Mouse (Mus musculus): ENCODE data around the gene Wt1.

The Wt1 gene

GRCm38 (mm10) chr2:105126691-105127530, 582 bp downstream of the Wt1 start:
- DNase-seq (ENCODE audit: low spot score in 2 of 2), result no peak

GRCm38 (mm10) chr2:105127531-105128480, 1.5 kb downstream of the Wt1 start:
- no peak for DNase-seq (ENCODE audit: low spot score in 2 of 2)

GRCm38 (mm10) chr2:105128564-105128963, 2.2 kb downstream of the Wt1 start:
- no peak for DNase-seq (ENCODE audit: low spot score in 2 of 2)

GRCm38 (mm10) chr2:105130351-105131060, 4.2 kb downstream of the Wt1 start:
- no peak for DNase-seq (ENCODE audit: low spot score in 2 of 2)

GRCm38 (mm10) chr2:105131061-105131810, 4.9 kb downstream of the Wt1 start:
- DNase-seq (ENCODE audit: low spot score in 2 of 2), result no peak

GRCm38 (mm10) chr2:105131811-105132100, 5.4 kb downstream of the Wt1 start:
- DNase-seq (ENCODE audit: low spot score in 2 of 2), result no peak

GRCm38 (mm10) chr2:105132300-105132699, 6.0 kb downstream of the Wt1 start:
- DNase-seq (ENCODE audit: low spot score in 2 of 2), result no peak

- DNase-seq (ENCODE audit: low spot score in 2 of 2), result no peak
Measured at GRCm38 (mm10) chr2:105132933-105133795, 6.8 kb downstream of the Wt1 start.

GRCm38 (mm10) chr2:105134296-105134695, 8.0 kb downstream of the Wt1 start:
- DNase-seq (ENCODE audit: low spot score in 2 of 2), result no peak

- DNase-seq (ENCODE audit: low spot score in 2 of 2), result no peak
Measured at GRCm38 (mm10) chr2:105139471-105139870, 13.1 kb downstream of the Wt1 start.

- DNase-seq (ENCODE audit: low spot score in 2 of 2), result no peak
Measured at GRCm38 (mm10) chr2:105141371-105141770, 15.0 kb downstream of the Wt1 start.

- no peak for DNase-seq (ENCODE audit: low spot score in 2 of 2)
Measured at GRCm38 (mm10) chr2:105143731-105144130, 17.4 kb downstream of the Wt1 start.

GRCm38 (mm10) chr2:105151544-105151943, 25.2 kb downstream of the Wt1 start:
- no peak for DNase-seq (ENCODE audit: low spot score in 2 of 2)

GRCm38 (mm10) chr2:105153046-105153445, 26.7 kb downstream of the Wt1 start:
- DNase-seq (ENCODE audit: low spot score in 2 of 2), result no peak

- DNase-seq (ENCODE audit: low spot score in 2 of 2), result no peak
Measured at GRCm38 (mm10) chr2:105160949-105161348, 34.6 kb downstream of the Wt1 start.

- DNase-seq (ENCODE audit: low spot score in 2 of 2), result no peak
Measured at GRCm38 (mm10) chr2:105162763-105163162, 36.4 kb downstream of the Wt1 start.

- DNase-seq (ENCODE audit: low spot score in 2 of 2), result no peak
Measured at GRCm38 (mm10) chr2:105168137-105168536, 41.8 kb downstream of the Wt1 start.

- no peak for DNase-seq (ENCODE audit: low spot score in 2 of 2)
Measured at GRCm38 (mm10) chr2:105174254-105174653, 47.9 kb downstream of the Wt1 start.

- no peak for DNase-seq (ENCODE audit: low spot score in 2 of 2)
Measured at GRCm38 (mm10) chr2:105178871-105179270, 52.5 kb downstream of the Wt1 start.

- no peak for DNase-seq (ENCODE audit: low spot score in 2 of 2)
Measured at GRCm38 (mm10) chr2:105182501-105182900, 56.2 kb downstream of the Wt1 start.
